Mouse (Mus musculus): ENCODE measurements around the gene Atp2b2.

- TF ChIP-seq CTCF (IDR thresholded peaks at IDR 0.05; ENCODE audit: low read depth) (no peak), EP300 (IDR thresholded peaks at IDR 0.05; ENCODE audit: low read depth) (no peak)
These were observed 299.3 kb downstream of the Atp2b2 start for GRCm38 (mm10) chr6:113743111-113743510.

Data from heart, postnatal 0 days (tissue).